ENCODE assay signal across 27 mouse cellular contexts in genomic region chr10:86468612-86469546, GRCm38 (mm10). TPM values are rescaled to one million over a fixed set of nuclear protein-coding genes. Genes with fewer than 3 reads are reported as not detected.
A peak's percentile ranks its signal among the peaks of the same experiment; 100 is the strongest.
DNase-seq lines count a peak whose midpoint lies in the region; ATAC-seq and TF ChIP-seq lines count a peak whose summit lies in the region.
"Had no signal": no experiment of that assay in that cellular context is flagged by ENCODE, and none has a peak within 500 bp of the region (broad histone marks: within the 10 kb centered on the region; RNA-seq: fewer than 3 reads in every experiment).

No protein-coding gene starts in this region.

- no peak overlapping the region for H3K4me3 ChIP-seq in lung, embryonic 14.5 days (ENCODE audit: low read depth, low read length)
- H3K4me3 ChIP-seq in lung, adult 2 months (replicated peaks; ENCODE audit: extremely low read depth, low read depth, low read length) = no peak overlapping the region
- H3K4me3 ChIP-seq: embryonic facial prominence, embryonic 10.5 days; embryonic facial prominence, embryonic 13.5 days; erythroblast, embryonic 14.5 days; forebrain, embryonic 12.5 days; forebrain, embryonic 15.5 days; hindbrain, embryonic 12.5 days; hindbrain, embryonic 15.5 days had no signal

- DNase-seq in lung, embryonic 14.5 days = peak; percentile 28
- DNase-seq in lung, adult 2 months = no peak
- peak; percentile 46 for DNase-seq in lung, postnatal 36 days
- DNase-seq in lung, postnatal 4 days = no peak
- DNase-seq in splenic B cell, adult 2 months (ENCODE audit: low read depth, low spot score) = peak; percentile 29
- DNase-seq in frontal cortex, adult 2 months (ENCODE audit: extremely low spot score in 1 of 2, low spot score in 1 of 2) = no peak
- no peak for DNase-seq in right cerebral cortex, adult 2 months (ENCODE audit: low spot score in 2 of 2)
- DNase-seq: adrenal gland, adult 8-10 months; adrenal gland, postnatal 25 days; cerebellum, adult 11-12 months; cerebellum, adult 8-10 months; cerebellum, postnatal 10 days; cerebellum, postnatal 36 days; embryo, embryonic 11 days; gastrocnemius, postnatal 10 days; gastrocnemius, postnatal 36 days had no signal

- H3K36me3 ChIP-seq in lung, embryonic 14.5 days (ENCODE audit: insufficient read depth) = no peaks in the 10 kb centered on the region
- H3K36me3 ChIP-seq in splenic B cell, adult 2 months (ENCODE audit: control insufficient read depth, insufficient read depth, low read length, poor library complexity, severe bottlenecking) = no peaks in the 10 kb centered on the region
- H3K36me3 ChIP-seq: embryonic facial prominence, embryonic 10.5 days; embryonic facial prominence, embryonic 13.5 days; forebrain, embryonic 12.5 days; forebrain, embryonic 15.5 days; hindbrain, embryonic 12.5 days had no signal

- no peaks in the 10 kb centered on the region for H3K4me1 ChIP-seq in lung, embryonic 14.5 days (ENCODE audit: insufficient read depth)
- no peaks in the 10 kb centered on the region for H3K4me1 ChIP-seq in lung, adult 2 months (ENCODE audit: control insufficient read depth, insufficient read depth, low read length)
- H3K4me1 ChIP-seq: embryonic facial prominence, embryonic 13.5 days; forebrain, embryonic 12.5 days; forebrain, embryonic 15.5 days; hindbrain, embryonic 12.5 days; hindbrain, embryonic 15.5 days had no signal

- H3K4me2 ChIP-seq in lung, embryonic 14.5 days = no peak overlapping the region
- H3K4me2 ChIP-seq: embryonic facial prominence, embryonic 13.5 days; forebrain, embryonic 12.5 days; forebrain, embryonic 15.5 days; heart, embryonic 11.5 days; hindbrain, embryonic 12.5 days; hindbrain, embryonic 15.5 days had no signal

- ATAC-seq in lung, embryonic 14.5 days (ENCODE audit: insufficient read depth) = no peak
- peak; percentile 18; the same call in 1 of the 2 replicates for ATAC-seq in megakaryocyte, adult 5-6 weeks (ENCODE audit: poor library complexity, severe bottlenecking)
- ATAC-seq: activated CD4-positive, CD25-positive, alpha-beta regulatory T cell, adult 4 months; forebrain, embryonic 15.5 days had no signal

- H3K27me3 ChIP-seq in lung, embryonic 14.5 days (ENCODE audit: insufficient read depth, low read length) = no peaks in the 10 kb centered on the region
- no peaks in the 10 kb centered on the region for H3K27me3 ChIP-seq in splenic B cell, adult 2 months (ENCODE audit: control insufficient read depth, insufficient read depth, low read length, poor library complexity, severe bottlenecking)
- H3K27me3 ChIP-seq: embryonic facial prominence, embryonic 13.5 days; forebrain, embryonic 12.5 days; forebrain, embryonic 15.5 days; hindbrain, embryonic 12.5 days; hindbrain, embryonic 15.5 days had no signal

- 47% methylated on average over 13 of the region's 13 CpGs for WGBS in lung, embryonic 14.5 days
- 52% methylated on average over 13 of the region's 13 CpGs for WGBS in lung, adult 2 months

- TF ChIP-seq POLR2A in lung, adult 2 months (IDR thresholded peaks at IDR 0.05; ENCODE audit: borderline replicate concordance, extremely low read depth, low read depth, low read length) = no peak

- TF ChIP-seq CTCF in lung, embryonic 14.5 days (IDR thresholded peaks at IDR 0.05; ENCODE audit: low read depth) = no peak
- TF ChIP-seq CTCF in lung, adult 2 months (IDR thresholded peaks at IDR 0.05; ENCODE audit: insufficient read depth, low read length) = no peak

- H3K27ac ChIP-seq in lung, embryonic 14.5 days (ENCODE audit: low read depth) = no peak overlapping the region
- H3K27ac ChIP-seq: embryonic facial prominence, embryonic 10.5 days; embryonic facial prominence, embryonic 13.5 days; forebrain, embryonic 12.5 days; forebrain, embryonic 15.5 days; hindbrain, embryonic 12.5 days; hindbrain, embryonic 15.5 days had no signal

- H3K9me3 ChIP-seq in lung, embryonic 14.5 days (ENCODE audit: low read depth, low read length) = no peaks in the 10 kb centered on the region
- H3K9me3 ChIP-seq: embryonic facial prominence, embryonic 10.5 days; embryonic facial prominence, embryonic 13.5 days; forebrain, embryonic 12.5 days; forebrain, embryonic 15.5 days; hindbrain, embryonic 12.5 days; hindbrain, embryonic 15.5 days had no signal

- H3K9ac ChIP-seq in lung, embryonic 14.5 days = no peak overlapping the region
- H3K9ac ChIP-seq: embryonic facial prominence, embryonic 13.5 days; forebrain, embryonic 12.5 days; forebrain, embryonic 15.5 days; hindbrain, embryonic 12.5 days; hindbrain, embryonic 15.5 days had no signal

RNA-seq across cellular contexts. Expression of gene Syn3, which starts 29.8 kb away (rescaled TPM):
- 2.2 and 2.4 TPM in 2 replicates for polyA plus RNA-seq in lung, embryonic 14.5 days (2014; fragmentation: Nextera tagmentation; extraction: Ambion mirVana)
- polyA plus RNA-seq in lung, adult 2 months (2012; rRNA removed) = 0.77 and 1.1 TPM in 2 replicates
- not detected in 2 replicates for total RNA-seq in megakaryocyte, adult 5-6 weeks (2015)
- total RNA-seq in megakaryocyte, adult 5-6 weeks (2017) = not detected in 2 replicates
- polyA plus RNA-seq in frontal cortex, adult 2 months (2012; rRNA removed) = 9.8 and 10.4 TPM in 2 replicates
- total RNA-seq: MEL had no signal
- polyA plus RNA-seq: erythroblast, embryonic 14.5 days had no signal

Comparison
In these comparisons a context has a peak if more than half of its experiments do, and no peak if none do; other contexts are left out.
1. DNase-seq: peak in lung, embryonic 14.5 days (single experiment), lung, postnatal 36 days (single experiment) and splenic B cell, adult 2 months (single experiment); none in lung, adult 2 months (single experiment), lung, postnatal 4 days (0 of 2), frontal cortex, adult 2 months (0 of 2) and right cerebral cortex, adult 2 months (0 of 2).